Mouse (Mus musculus): ENCODE measurements around the gene Il17rb. TPM values are rescaled to one million over a fixed set of nuclear protein-coding genes. Genes with fewer than 3 reads are reported as not detected.

Gene Il17rb
- under 1 TPM; 0.73 to 0.76 TPM for total RNA-seq (2021)

DNA sequence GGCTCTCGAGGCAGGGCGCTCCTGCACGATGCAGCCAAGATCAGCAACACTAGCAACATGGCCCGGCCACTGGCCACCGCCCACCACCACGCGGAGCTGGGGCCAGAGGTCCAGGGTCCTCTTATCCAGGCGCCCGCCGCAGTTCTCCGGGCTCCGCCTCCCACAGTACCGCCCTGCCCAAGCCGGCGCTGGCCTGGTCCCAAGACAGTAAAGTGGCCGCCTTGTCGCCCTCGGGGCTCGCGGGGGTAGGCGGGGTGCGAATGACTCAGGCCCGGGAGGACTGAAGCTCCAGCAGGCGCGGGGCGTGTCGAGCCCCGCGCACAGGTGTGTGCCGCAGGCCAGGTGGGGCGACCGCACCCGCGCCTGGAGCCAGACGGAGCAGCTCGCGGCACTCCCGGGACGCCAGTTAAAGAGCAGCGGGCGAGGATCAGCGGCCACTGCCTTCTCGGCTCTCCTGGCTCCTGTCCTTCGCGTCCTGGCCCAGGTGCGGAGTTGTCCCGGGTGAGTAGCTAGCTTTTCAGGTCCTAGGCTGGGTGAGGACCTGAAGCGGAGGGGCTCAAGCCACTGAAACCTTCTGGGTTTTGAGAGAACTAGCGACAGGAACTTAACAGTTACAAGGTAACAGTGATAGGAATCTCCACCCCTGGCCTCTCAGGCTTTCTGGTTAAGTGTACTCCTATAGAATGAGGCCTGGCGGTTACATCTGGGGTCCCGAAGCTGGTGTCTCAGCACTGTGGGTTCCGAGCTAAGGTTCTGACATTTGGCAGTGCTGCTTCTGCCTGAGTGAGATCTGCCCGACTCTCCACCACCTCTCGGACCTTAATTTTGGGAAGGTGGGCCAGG, at the start of gene Il17rb, which contains the start of gene Chdh:
Gene Il17rb, minus strand, starts transcription at position 164 of the 843 bp plus-strand sequence.
Gene Chdh, plus strand, starts transcription at position 291 of the 843 bp plus-strand sequence.
- intact Hi-C loops (cut with DNase I), result no loop called here
- DNase-seq (ENCODE audit: low spot score in 2 of 2), result no peak

DNA sequence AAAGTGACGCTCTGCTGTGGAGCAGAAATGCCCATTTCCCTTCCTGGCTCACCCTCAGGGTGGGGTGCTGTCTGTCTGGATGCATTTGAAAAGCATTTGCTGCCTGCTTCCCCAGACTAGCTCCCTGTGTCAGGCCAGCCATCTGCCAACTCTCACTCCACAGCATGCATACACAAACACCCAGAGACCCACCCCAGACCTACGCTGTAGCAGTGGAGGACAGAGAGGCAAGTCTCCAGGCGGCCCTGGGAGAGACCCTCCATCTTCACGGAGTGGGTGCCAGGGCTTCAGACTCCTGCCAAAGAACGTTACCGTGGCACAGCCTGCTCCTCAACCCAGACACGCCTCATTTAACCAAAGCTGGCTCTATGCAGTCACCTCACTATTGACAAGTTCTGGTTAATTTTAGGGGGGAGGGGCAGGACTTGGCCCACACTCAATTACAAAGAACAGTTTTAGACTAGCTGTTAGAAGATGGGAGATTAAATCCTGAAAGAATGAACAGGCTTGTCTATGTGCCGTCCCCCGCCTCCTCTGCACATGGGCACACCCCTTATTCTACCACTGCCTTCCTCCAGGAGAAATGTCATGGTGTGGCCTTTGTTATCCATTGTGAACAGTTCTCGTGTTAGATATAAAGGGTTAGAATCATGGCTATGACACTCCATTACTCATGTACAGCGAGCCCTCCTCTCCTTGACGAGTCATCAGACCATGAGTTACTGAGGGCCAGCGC, 47.5 kb upstream of the Il17rb start:
- intact Hi-C loops (cut with DNase I), result no loop called here
- DNase-seq (ENCODE audit: low spot score in 2 of 2), result peak in 1 of 2 experiments; percentile 16

DNA sequence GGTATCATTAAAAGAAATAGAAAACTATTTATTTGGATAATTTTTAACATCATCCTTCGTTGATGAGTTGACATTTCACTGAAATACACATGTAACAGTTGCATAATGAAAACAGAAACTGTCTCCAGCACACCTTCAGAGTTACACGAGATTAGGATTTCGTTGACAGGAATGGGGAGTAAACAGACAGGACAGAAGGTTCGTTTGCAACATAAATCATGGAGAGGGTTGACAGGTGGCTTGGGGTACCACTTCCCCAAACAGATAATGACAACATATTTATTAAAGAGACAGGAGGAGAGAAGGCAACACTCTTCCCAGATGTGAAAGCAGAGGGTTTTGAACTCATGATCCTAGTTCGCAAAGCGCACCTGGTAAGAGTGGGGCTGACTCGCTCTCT, 46.2 kb upstream of the Il17rb start:
- DNase-seq (ENCODE audit: low spot score in 2 of 2), result no peak
- intact Hi-C loops (cut with DNase I), result no loop called here

DNA sequence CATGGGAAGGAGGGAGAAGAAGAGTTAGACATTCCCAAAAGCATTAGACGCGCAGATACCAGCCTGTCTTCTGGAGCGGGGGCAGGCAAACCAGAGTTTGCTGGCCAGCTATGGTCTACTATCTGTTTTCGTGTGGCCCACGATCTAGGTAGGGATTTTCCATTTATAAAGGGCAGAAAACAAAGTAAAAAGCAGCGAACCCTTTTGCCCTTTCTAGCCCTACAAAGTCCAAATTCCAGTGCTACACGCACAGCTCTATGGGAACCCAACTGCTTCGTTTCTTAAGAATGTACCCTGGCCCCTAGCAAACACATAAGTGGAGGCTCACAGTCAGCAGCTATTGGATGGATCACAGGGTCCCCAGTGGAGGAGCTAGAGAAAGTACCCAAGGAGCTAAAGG, 41.6 kb upstream of the Il17rb start:
- DNase-seq (ENCODE audit: low spot score in 2 of 2), result no peak
- intact Hi-C loops (cut with DNase I), result no loop called here

DNA sequence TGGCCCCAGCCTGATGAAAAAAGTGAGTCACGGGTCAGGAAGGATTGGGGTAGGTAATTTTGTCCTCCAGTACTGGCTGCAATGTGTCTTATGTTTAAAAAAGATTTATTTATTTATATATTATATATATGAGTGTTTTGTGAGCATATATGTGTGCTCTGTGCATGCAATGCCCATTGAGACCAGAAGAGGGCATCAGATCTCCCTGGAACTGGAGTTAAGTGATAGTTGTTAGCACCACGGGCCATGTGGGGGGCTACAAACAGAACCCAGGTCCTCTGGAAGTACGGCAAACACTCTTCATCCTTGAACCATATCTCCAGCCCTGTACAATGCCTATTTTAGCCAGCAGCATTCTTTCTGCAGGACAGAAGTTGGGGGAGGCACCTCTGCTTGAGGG, 39.4 kb upstream of the Il17rb start:
- DNase-seq (ENCODE audit: low spot score in 2 of 2), result no peak
- intact Hi-C loops (cut with DNase I), result no loop called here

DNA sequence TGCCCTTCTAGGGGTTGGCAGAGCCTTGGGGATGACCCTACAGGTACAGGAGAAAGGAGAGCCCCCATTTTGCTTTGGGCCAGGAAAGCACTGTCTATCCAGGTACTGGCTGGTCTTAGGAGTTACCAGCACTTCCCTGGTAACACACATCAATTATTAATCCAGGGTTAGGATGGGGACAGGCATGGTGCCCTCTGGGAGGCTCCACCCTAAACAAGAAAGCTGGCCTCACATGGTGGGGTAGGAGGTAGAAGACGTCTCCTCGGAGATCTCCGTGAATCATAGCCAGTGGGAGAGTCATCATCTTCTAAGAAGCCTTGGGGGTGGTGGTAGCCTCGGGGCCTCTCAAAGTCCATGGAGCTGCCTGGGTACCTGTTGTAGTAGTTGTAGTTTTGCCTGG, 38.3 kb upstream of the Il17rb start:
- peak in 1 of 2 experiments; percentile 17 for DNase-seq (ENCODE audit: low spot score in 2 of 2)
- intact Hi-C loops (cut with DNase I), result no loop called here

DNA sequence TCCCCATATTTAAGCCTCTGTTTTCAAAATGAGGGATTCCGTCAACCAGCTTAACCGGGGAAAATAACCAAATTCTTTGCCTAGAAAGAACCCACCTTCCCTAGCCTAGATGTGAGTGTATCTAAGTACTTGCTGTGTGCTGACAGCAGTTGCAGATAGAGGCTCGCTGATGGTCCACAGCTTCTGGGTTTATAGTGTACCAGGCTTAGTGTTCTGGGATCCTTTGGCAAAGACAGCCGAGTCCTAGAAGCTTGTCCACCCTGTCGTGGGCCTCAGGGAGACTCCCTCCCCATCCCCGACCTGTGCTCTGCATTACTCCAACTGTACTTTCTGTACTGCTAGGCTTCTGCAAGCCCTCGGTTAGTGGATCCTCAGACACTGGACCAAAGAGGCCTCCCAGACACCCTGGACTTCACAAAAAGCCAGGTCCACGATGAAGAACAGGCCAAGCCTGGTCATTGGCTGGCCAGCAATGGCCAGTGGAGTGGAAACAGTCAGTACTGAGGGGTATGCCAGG, 37.1 kb upstream of the Il17rb start:
- intact Hi-C loops (cut with DNase I), result no loop called here
- DNase-seq (ENCODE audit: low spot score in 2 of 2), result no peak

DNA sequence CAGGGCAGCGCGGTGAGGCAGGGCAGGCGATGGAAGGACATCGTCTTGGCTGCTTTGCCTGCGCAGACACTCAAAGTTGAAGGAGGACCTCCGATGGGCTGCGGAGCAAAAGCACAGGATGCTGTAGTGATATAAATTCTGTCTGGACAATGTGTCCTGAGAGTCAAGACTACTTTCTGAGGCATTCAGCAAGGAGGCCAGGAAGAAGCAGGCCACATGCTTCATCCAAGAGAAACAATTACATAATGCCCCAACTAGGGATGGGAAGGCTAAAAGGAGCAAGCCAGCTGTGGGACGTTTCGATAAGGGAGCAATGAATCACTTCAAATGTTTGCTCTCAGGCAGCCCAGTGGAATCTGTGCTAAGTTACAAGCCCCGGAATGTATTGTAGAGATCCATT, 36.5 kb upstream of the Il17rb start:
- DNase-seq (ENCODE audit: low spot score in 2 of 2), result no peak
- intact Hi-C loops (cut with DNase I), result no loop called here

DNA sequence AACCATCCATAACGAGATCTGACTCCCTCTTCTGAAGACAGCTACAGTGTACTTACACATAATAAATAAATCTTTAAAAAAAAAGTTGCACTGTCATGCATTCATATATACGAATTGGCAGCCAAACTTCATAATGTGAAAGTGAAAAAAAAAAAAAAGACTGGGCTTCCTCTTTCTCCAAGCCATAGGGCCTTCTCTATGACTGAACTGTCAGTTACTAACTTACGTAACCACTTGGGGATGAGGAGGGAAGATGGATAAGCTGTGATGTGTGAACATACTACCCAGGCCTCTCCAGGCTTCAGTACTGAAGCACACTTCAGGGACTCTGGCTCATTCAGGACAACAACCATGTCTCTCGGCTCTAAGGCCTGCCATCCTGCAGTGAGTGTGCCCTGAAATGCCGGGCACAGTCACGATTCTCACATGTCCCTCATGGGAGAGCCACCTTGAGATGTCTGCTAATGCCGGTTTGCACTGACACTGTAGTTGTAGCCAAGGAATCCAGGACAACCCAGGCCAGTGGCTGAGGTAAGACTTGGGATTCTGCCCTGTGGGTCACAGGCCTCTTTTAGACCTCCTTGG, 34.8 kb upstream of the Il17rb start:
- no peak for DNase-seq (ENCODE audit: low spot score in 2 of 2)
- intact Hi-C loops (cut with DNase I), result no loop called here

DNA sequence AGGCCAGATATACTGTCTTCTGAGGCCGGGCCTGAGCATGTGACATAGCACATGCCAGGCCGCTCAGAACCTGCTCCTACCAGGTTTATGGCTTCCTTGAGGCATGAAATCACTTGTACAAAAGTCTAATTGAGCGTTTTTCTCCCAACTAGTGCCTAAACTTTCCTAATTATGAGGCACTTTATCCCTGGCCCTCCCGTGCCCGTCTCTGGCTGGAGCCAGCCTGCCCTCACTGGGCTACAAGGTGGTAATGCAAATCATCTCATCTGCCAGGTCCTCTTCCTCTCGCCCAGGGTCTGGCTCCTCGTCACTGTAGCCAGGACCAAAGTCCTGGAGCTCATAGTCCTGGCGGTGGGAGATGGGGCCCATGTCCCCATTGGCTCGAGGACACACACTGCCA, 33.1 kb upstream of the Il17rb start:
- intact Hi-C loops (cut with DNase I), result no loop called here
- DNase-seq (ENCODE audit: low spot score in 2 of 2), result no peak

DNA sequence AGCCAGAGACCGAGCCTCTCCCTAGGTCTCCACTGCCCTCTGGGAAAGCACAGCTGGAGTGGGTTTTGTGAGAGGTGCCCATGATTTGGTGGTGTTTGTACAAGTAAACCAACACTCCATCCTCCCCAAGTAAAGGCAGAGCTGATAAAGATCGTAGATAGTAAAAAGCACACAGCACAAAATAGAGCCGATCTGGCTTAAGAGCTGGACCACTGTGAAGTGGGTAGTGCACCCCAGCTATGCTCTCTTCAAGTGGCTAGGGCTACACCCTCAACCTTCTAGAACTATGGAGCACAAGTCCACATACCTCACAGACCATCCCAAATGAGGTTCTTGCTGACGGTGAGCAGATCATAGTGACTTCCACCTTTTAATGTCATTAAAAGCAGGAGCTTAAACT, 30.7 kb upstream of the Il17rb start:
- DNase-seq (ENCODE audit: low spot score in 2 of 2), result no peak

DNA sequence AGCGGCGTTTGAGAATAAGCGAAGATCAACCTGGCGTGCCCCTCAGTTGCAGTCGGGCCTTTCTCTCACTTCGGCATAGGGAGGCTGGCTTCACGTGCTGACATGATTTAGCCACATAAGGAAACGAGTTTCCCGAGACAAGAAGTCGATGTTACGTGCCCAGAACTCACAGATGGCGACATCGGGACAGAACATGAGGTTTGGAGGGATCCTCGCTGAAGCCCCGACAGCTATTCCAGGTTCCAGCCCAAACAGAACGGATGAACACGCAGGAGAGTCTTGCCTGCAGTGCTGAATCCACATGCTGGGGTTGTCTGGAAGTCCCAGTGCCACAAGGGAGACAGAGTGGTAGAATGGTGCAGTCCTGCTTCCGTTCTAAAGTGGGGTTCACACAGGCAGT, 29.7 kb upstream of the Il17rb start:
- peak in 1 of 2 experiments; percentile 27 for DNase-seq (ENCODE audit: low spot score in 2 of 2)
- intact Hi-C loops (cut with DNase I), result no loop called here

More for the DNA sequence above, 30.7 kb upstream of the Il17rb start:
- intact Hi-C loops (cut with DNase I), result no loop called here

DNA sequence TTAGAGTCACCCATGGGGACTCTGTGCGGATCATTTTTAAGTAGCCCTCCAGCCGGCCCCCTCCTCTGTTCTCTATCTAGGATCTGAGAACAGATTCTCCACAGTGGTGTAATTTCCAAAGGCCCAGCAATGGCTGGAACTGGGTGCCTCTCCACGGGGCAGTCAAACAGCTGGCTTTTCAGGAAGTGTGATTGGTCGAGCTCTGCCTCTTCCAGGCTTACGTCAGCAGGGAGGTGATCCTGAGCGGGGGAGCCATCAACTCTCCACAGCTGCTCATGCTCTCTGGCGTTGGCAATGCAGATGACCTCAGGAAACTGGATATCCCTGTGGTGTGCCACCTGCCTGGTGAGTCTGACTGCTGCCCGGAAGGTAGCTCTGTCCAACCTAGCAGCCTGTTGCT, 24.7 kb upstream of the Il17rb start:
- intact Hi-C loops (cut with DNase I), result no loop called here
- DNase-seq (ENCODE audit: low spot score in 2 of 2), result no peak

DNA sequence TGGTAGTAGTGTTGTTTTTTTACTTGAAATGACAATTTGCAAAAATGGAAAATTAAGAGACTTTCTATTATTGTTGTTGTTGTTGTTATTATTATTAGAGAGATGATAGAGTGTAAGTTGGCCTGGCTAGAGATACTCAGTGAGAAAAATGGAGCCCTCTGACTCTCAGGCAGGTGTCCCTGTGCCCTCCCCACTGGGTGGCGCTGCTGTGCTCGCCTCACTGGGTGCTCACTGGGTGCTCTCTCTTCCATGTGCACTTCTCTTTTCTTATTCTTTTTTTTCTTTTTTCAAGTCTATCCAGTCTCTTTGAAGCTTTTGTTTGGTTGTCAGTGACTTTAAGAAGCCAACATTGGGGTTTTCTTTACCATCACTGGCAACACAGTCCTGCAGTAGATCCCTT, 18.7 kb upstream of the Il17rb start:
- intact Hi-C loops (cut with DNase I), result no loop called here
- no peak for DNase-seq (ENCODE audit: low spot score in 2 of 2)

DNA sequence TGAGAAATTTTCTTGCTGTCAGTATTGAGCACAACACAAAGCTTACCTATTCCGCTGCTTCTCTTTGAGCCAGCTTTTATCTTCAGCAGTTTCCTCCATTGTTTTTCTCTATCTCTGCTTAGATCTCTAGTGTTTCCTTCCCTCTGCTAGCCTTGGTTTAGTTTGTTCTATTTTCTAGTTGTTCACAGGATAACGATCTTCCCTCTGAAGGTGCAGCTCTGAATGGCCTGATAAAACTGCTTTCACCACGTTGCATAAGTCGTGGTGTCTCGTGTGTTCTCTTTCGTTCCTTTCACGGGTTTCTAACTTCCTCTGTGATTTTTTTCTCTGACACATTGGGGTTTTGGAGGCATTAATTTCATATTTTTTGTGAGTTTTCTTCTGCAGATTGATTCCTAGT, 15.7 kb upstream of the Il17rb start:
- no peak for DNase-seq (ENCODE audit: low spot score in 2 of 2)
- intact Hi-C loops (cut with DNase I), result no loop called here

DNA sequence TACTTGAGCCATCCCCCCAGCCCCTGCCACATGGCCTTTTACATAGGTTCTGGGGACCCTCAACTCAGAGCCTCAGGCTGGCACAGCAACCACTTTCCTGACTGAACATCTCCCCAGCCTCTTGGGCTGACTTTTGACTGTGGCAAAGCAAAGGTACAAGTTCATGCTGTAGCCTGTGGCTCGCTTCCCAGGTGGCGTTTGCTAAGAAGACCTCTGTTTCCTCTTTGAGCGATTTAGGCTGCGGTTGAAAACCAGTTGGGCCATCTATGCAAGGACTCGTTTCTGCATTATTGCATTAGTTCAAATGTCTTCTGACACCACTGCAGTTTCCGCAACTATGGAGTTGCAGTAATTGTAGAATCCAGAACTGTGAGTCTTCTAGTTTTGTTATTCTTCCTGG, 13.8 kb upstream of the Il17rb start:
- no peak for DNase-seq (ENCODE audit: low spot score in 2 of 2)
- intact Hi-C loops (cut with DNase I), result no loop called here

DNA sequence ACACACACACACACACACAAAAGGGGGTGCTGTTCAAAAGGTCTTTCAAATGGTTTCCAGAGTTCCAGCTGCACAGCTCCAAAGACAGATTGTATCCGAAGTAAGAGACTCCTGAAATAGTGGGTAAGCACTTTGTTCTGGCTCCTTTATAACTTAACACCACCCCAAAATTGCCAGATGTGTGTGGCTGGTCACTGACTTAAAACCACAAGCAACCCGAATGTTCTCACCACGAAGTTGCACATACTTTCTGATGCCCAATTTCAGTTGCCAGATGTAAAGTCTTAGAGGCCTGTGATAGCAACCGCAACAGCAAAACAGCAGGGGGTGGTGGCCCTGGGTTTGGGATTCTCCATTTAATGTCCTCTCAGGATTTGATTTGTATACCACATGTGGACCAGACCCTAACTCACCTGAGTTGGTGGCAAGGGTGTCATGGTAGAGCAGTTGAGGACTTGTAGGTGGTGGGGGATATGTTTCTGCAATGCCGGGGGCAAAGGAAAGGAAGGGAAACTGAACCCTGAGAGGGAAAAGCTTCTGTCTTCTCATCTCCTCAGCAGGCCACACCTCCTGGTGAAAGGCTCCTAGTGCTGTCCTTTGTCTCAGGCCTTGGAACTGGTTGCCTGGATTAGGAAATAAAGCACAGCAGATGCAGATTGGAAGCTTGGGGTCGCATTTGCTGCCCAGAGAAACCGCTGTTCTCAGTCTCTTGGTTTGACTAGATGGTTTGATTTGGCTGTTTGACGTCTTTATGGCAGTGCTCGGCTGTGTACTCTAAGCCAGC, 11.3 kb upstream of the Il17rb start:
- intact Hi-C loops (cut with DNase I), result no loop called here
- DNase-seq (ENCODE audit: low spot score in 2 of 2), result no peak

DNA sequence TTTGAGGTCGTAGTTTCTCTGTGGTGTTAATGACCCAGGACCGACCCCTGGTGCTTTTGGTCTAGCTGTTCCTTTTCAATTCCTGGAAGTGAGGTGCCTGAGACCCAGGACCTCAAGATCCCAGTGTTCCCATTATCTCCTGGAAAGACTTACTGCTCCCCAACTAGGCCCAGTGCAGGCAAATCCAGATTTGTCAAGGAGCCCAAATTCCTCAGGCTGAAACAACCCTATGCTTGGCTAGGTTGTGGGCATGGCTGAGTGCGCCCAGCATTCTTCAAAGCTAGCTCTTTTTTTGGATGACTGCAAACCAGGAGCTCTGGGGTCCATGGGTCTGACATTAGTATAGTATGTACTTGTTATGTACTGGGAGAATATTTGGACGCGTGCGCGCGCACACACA, 10.7 kb upstream of the Il17rb start:
- intact Hi-C loops (cut with DNase I), result no loop called here
- no peak for DNase-seq (ENCODE audit: low spot score in 2 of 2)

DNA sequence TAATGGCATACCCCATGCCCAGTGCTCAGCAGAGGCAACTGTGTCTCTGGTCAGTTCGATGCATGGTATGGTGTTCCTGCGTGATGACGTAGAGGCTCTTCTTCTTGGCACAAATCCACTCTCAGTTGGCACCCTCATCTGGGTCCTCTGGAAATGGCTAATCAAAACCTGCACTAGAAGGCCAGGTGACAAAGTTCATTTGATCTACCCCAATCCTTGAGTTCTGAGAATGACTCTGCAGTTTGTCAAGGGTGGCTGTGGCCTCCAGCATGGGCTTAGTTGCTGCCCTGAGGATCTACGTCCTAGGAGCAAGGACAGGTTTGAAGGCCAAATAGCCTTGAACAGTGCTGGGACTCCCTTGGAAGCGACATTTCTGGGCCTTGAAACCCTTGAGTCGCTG, 10.2 kb upstream of the Il17rb start:
- intact Hi-C loops (cut with DNase I), result no loop called here
- no peak for DNase-seq (ENCODE audit: low spot score in 2 of 2)

DNA sequence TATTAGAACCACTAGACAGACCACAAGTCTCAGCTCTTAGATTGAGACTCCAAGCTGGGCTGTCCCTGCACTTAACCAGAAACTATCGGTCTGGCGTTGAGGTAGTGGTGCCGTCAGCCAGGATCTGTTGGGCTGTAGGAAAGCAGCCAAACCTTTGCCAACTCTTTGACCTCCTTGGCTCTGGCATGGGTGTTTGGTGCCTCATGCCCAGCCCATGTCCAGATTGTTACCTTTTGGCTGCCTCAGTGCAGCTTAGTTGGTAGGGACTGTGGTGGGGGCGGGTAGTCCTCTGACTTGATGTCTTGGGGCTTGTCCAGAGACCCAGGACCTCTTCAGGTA, 9.7 kb upstream of the Il17rb start:
- no peak for DNase-seq (ENCODE audit: low spot score in 2 of 2)

More for the DNA sequence above, 9.7 kb upstream of the Il17rb start:
- intact Hi-C loops (cut with DNase I), result no loop called here

Measured in left cerebral cortex, postnatal 25 days (tissue).